Comparison of ENCODE assay signal across 13 mouse cellular contexts in genomic region chrX:99390462-99390838, GRCm38 (mm10).
DNase-seq lines count a peak whose midpoint lies in the region; ATAC-seq and TF ChIP-seq lines count a peak whose summit lies in the region.
"Had no signal": no experiment of that assay in that cellular context is flagged by ENCODE, and none has a peak within 500 bp of the region (broad histone marks: within the 10 kb centered on the region; RNA-seq: fewer than 3 reads in every experiment).

No protein-coding gene starts in this region.

- H3K9ac ChIP-seq in heart, embryonic 11.5 days (ENCODE audit: low read depth, low read length): no peak overlapping the region
- no peak overlapping the region for H3K9ac ChIP-seq in kidney, embryonic 15.5 days
- no peak overlapping the region for H3K9ac ChIP-seq in embryonic facial prominence, embryonic 12.5 days
- no peak overlapping the region for H3K9ac ChIP-seq in limb, embryonic 13.5 days
- H3K9ac ChIP-seq: liver, embryonic 12.5 days had no signal

- H3K36me3 ChIP-seq in heart, embryonic 11.5 days (ENCODE audit: control insufficient read depth, insufficient read depth, low read length): no peaks in the 10 kb centered on the region
- H3K36me3 ChIP-seq in kidney, embryonic 15.5 days: no peaks in the 10 kb centered on the region
- no peaks in the 10 kb centered on the region for H3K36me3 ChIP-seq in embryonic facial prominence, embryonic 12.5 days
- no peaks in the 10 kb centered on the region for H3K36me3 ChIP-seq in limb, embryonic 13.5 days
- H3K36me3 ChIP-seq: liver, embryonic 12.5 days had no signal

- TF ChIP-seq CTCF in gastrocnemius, adult 2 months (IDR thresholded peaks at IDR 0.05): no peak

- H3K4me3 ChIP-seq in heart, embryonic 11.5 days (ENCODE audit: low read depth, low read length): no peak overlapping the region
- no peak overlapping the region for H3K4me3 ChIP-seq in kidney, embryonic 15.5 days (replicated peaks)
- H3K4me3 ChIP-seq in embryonic facial prominence, embryonic 12.5 days: no peak overlapping the region
- no peak overlapping the region for H3K4me3 ChIP-seq in limb, embryonic 13.5 days
- no peak overlapping the region for H3K4me3 ChIP-seq in gastrocnemius, adult 2 months
- H3K4me3 ChIP-seq: liver, embryonic 12.5 days had no signal

- no peaks in the 10 kb centered on the region for H3K4me1 ChIP-seq in heart, embryonic 11.5 days (ENCODE audit: control insufficient read depth, insufficient read depth, low read length)
- H3K4me1 ChIP-seq in kidney, embryonic 15.5 days: peaks cover 25% of the 10 kb centered on the region
- H3K4me1 ChIP-seq in embryonic facial prominence, embryonic 12.5 days: peaks cover 17% of the 10 kb centered on the region
- H3K4me1 ChIP-seq in limb, embryonic 13.5 days: peaks cover 36% of the 10 kb centered on the region
- H3K4me1 ChIP-seq: liver, embryonic 12.5 days had no signal

- no peak overlapping the region for H3K4me2 ChIP-seq in heart, embryonic 11.5 days
- H3K4me2 ChIP-seq in kidney, embryonic 15.5 days: no peak overlapping the region
- no peak overlapping the region for H3K4me2 ChIP-seq in embryonic facial prominence, embryonic 12.5 days (replicated peaks)
- H3K4me2 ChIP-seq in limb, embryonic 13.5 days (replicated peaks): no peak overlapping the region
- H3K4me2 ChIP-seq: liver, embryonic 12.5 days had no signal

- H3K27me3 ChIP-seq in heart, embryonic 11.5 days (ENCODE audit: control insufficient read depth, insufficient read depth, low read length): peaks cover 7% of the 10 kb centered on the region; the same call in 1 of the 2 replicates
- H3K27me3 ChIP-seq in kidney, embryonic 15.5 days: peaks cover 65% of the 10 kb centered on the region
- H3K27me3 ChIP-seq in embryonic facial prominence, embryonic 12.5 days: peaks cover 34% of the 10 kb centered on the region
- H3K27me3 ChIP-seq in limb, embryonic 13.5 days: peaks cover 58% of the 10 kb centered on the region

- no peak overlapping the region for H3K27ac ChIP-seq in heart, embryonic 11.5 days (ENCODE audit: low read depth, low read length)
- H3K27ac ChIP-seq in kidney, embryonic 15.5 days: peak overlapping the region; percentile 65; the same call in 1 of the 2 replicates
- peak overlapping the region; percentile 83 for H3K27ac ChIP-seq in embryonic facial prominence, embryonic 12.5 days
- peak overlapping the region; percentile 61; the same call in 1 of the 2 replicates for H3K27ac ChIP-seq in limb, embryonic 13.5 days
- H3K27ac ChIP-seq in gastrocnemius, adult 2 months: no peak overlapping the region
- H3K27ac ChIP-seq: liver, embryonic 12.5 days had no signal

- 66% methylated on average over 2 of the region's 2 CpGs for WGBS in heart, embryonic 11.5 days (ENCODE audit: insufficient replicate concordance)
- 72% methylated on average over 2 of the region's 2 CpGs for WGBS in kidney, embryonic 15.5 days
- WGBS in embryonic facial prominence, embryonic 12.5 days: 50% methylated on average over 1 of the region's 2 CpGs
- WGBS in limb, embryonic 13.5 days: 54% methylated on average over 2 of the region's 2 CpGs

- intact Hi-C loops in gastrocnemius, adult 2 months (cut with DNase I): no loop called here

- peak; percentile 61 for DNase-seq in heart, adult 11 months
- no peak for DNase-seq in kidney, postnatal 10 days
- no peak for DNase-seq in gastrocnemius, adult 2 months
- no peak for DNase-seq in layer of hippocampus, adult 18-20 months (ENCODE audit: low spot score in 2 of 2)
- DNase-seq: adrenal gland, adult 2 months; cerebellum, postnatal 10 days; gastrocnemius, postnatal 14 days; midbrain, embryonic 14.5 days had no signal

- H3K9me3 ChIP-seq in heart, embryonic 11.5 days (replicated peaks; ENCODE audit: control insufficient read depth, low read length): no peaks in the 10 kb centered on the region
- no peaks in the 10 kb centered on the region for H3K9me3 ChIP-seq in kidney, embryonic 15.5 days (replicated peaks)
- H3K9me3 ChIP-seq in embryonic facial prominence, embryonic 12.5 days: no peaks in the 10 kb centered on the region
- no peaks in the 10 kb centered on the region for H3K9me3 ChIP-seq in limb, embryonic 13.5 days
- H3K9me3 ChIP-seq: liver, embryonic 12.5 days had no signal

- no peak for ATAC-seq in heart, embryonic 11.5 days (replicated peaks; ENCODE audit: insufficient number of reproducible peaks, low FRiP score, low TSS enrichment)
- ATAC-seq in kidney, embryonic 15.5 days (replicated peaks; ENCODE audit: low FRiP score): peak; percentile 38
- ATAC-seq in embryonic facial prominence, embryonic 12.5 days (ENCODE audit: insufficient number of reproducible peaks, insufficient read depth, low FRiP score, low TSS enrichment): no peak
- 0 out of 2 replicates have a peak, but pooled peaks have one; percentile 9 for ATAC-seq in limb, embryonic 13.5 days (ENCODE audit: low FRiP score, low read depth)
- ATAC-seq: liver, embryonic 12.5 days had no signal

Comparison
In these comparisons a context has a peak if more than half of its experiments do, and no peak if none do; other contexts are left out.
1. ATAC-seq: peak in kidney, embryonic 15.5 days (single experiment) and limb, embryonic 13.5 days (single experiment); none in heart, embryonic 11.5 days (single experiment) and embryonic facial prominence, embryonic 12.5 days (single experiment).
2. H3K27ac ChIP-seq: peak in kidney, embryonic 15.5 days (single experiment), embryonic facial prominence, embryonic 12.5 days (single experiment) and limb, embryonic 13.5 days (single experiment); none in heart, embryonic 11.5 days (single experiment) and gastrocnemius, adult 2 months (single experiment).